Mouse (Mus musculus): ENCODE measurements around the gene Kat14. TPM values are rescaled to one million over a fixed set of nuclear protein-coding genes. Genes with fewer than 3 reads are reported as not detected.

The Kat14 gene
- polyA plus RNA-seq, 1 experiment from 2014 or later, result 36.9 TPM

Other genes with a start within 250 kb of the Kat14 start
- gene Mgme1, start 98.3 kb upstream of the Kat14 start, polyA plus RNA-seq (2015; fragmentation: Nextera tagmentation; extraction: Ambion mirVana), result 21.8 and 22.6 TPM in 2 replicates
- 101 and 103 TPM in 2 replicates for gene Snx5, start 98.1 kb upstream of the Kat14 start, polyA plus RNA-seq (2015; fragmentation: Nextera tagmentation; extraction: Ambion mirVana)
- 3.7 and 4.1 TPM in 2 replicates for gene Ovol2, start 36.8 kb upstream of the Kat14 start, polyA plus RNA-seq (2015; fragmentation: Nextera tagmentation; extraction: Ambion mirVana)
- gene Pet117, start within 50 bp of the Kat14 start, polyA plus RNA-seq (2015; fragmentation: Nextera tagmentation; extraction: Ambion mirVana), result 2.4 and 4.1 TPM in 2 replicates
- gene Dzank1, start 158.4 kb downstream of the Kat14 start, polyA plus RNA-seq (2015; fragmentation: Nextera tagmentation; extraction: Ambion mirVana), result 1.3 and 2.1 TPM in 2 replicates
- 25.1 and 25.3 TPM in 2 replicates for gene Polr3f, start 158.7 kb downstream of the Kat14 start, polyA plus RNA-seq (2015; fragmentation: Nextera tagmentation; extraction: Ambion mirVana)
- gene Rbbp9, start 181.9 kb downstream of the Kat14 start, polyA plus RNA-seq (2015; fragmentation: Nextera tagmentation; extraction: Ambion mirVana), result 65.3 and 65.6 TPM in 2 replicates
- gene Sec23b, start 187.2 kb downstream of the Kat14 start, polyA plus RNA-seq (2015; fragmentation: Nextera tagmentation; extraction: Ambion mirVana), result 96.7 and 102 TPM in 2 replicates
- 32.4 and 33.8 TPM in 2 replicates for gene Smim26, start 225.1 kb downstream of the Kat14 start, polyA plus RNA-seq (2015; fragmentation: Nextera tagmentation; extraction: Ambion mirVana)
- 38.1 and 42.0 TPM in 2 replicates for gene Dtd1, start 230.9 kb downstream of the Kat14 start, polyA plus RNA-seq (2015; fragmentation: Nextera tagmentation; extraction: Ambion mirVana)

Measured in lung, embryonic 16.5 days (tissue).